8 mouse cellular contexts compared by ENCODE assay signal in genomic region chr1:153333296-153334121, GRCm38 (mm10). TPM values are rescaled to one million over a fixed set of nuclear protein-coding genes. Genes with fewer than 3 reads are reported as not detected.
A peak's percentile ranks its signal among the peaks of the same experiment; 100 is the strongest.
DNase-seq lines count a peak whose midpoint lies in the region; ATAC-seq and TF ChIP-seq lines count a peak whose summit lies in the region.

No protein-coding gene starts in this region.

- H3K4me2 ChIP-seq in liver, postnatal 0 days (ENCODE audit: low read depth, low read length): peak overlapping the region; percentile 91

- peak overlapping the region; percentile 79; the same call in 1 of the 2 replicates for H3K9ac ChIP-seq in liver, postnatal 0 days (replicated peaks)

- peak overlapping the region; percentile 93 for H3K27ac ChIP-seq in liver, postnatal 0 days (ENCODE audit: low read depth)

- TF ChIP-seq EP300 in liver, postnatal 0 days (IDR thresholded peaks at IDR 0.05; ENCODE audit: low read depth): 0 out of 2 replicates have a peak, but pooled peaks have one; percentile 25

- peaks cover 13% of the 10 kb centered on the region for H3K4me1 ChIP-seq in liver, postnatal 0 days (ENCODE audit: insufficient read depth)

- peak; percentile 85 to 92 for DNase-seq in adrenal gland, adult (ENCODE audit: inconsistent age in 2 of 2, low spot score in 1 of 2)
- no peak for DNase-seq in adrenal gland, adult 18-20 months (ENCODE audit: low spot score in 2 of 2)
- peak; percentile 87 for DNase-seq in Muller cell, postnatal 12 days (ENCODE audit: inconsistent ontology term)
- DNase-seq in heart, adult 18-20 months: peak; percentile 81 to 84
- DNase-seq in kidney, adult 18-20 months: peak; percentile 44
- peak; percentile 45 for DNase-seq in liver, postnatal 0 days
- DNase-seq in right cerebral cortex, postnatal 36 days (ENCODE audit: low spot score in 2 of 2): peak; percentile 20 to 29

- peak overlapping the region; percentile 83 for H3K4me3 ChIP-seq in liver, postnatal 0 days (ENCODE audit: low read depth, low read length)

- TF ChIP-seq CTCF in liver, postnatal 0 days (IDR thresholded peaks at IDR 0.05; ENCODE audit: low read depth): no peak

- 3% methylated on average over 22 of the region's 22 CpGs for WGBS in liver, postnatal 0 days (ENCODE audit: insufficient replicate concordance)

- H3K36me3 ChIP-seq in liver, postnatal 0 days (replicated peaks; ENCODE audit: insufficient read depth, low read length): no peaks in the 10 kb centered on the region

- H3K9me3 ChIP-seq in liver, postnatal 0 days (ENCODE audit: low read length): no peaks in the 10 kb centered on the region

- peak; percentile 38 for ATAC-seq in common myeloid progenitor, adult 5-6 weeks (replicated peaks; ENCODE audit: low read depth, poor library complexity, severe bottlenecking)
- peak; percentile 57 for ATAC-seq in liver, postnatal 0 days

- peaks cover 4% of the 10 kb centered on the region; the same call in 1 of the 2 replicates for H3K27me3 ChIP-seq in liver, postnatal 0 days (ENCODE audit: insufficient read depth, low read length)

RNA-seq across cellular contexts. Expression of gene Lamc1, which starts 0.9 kb away (rescaled TPM):
- 10 to 100 TPM; 54.5 to 66.2 TPM for total RNA-seq in adrenal gland, adult 18-20 months (2021)
- 2.1 and 3.6 TPM in 2 replicates for total RNA-seq in common myeloid progenitor, adult 5-6 weeks (2017)
- 10 to 100 TPM; 83.1 to 94.8 TPM for total RNA-seq in heart, adult 18-20 months (2021)
- 9.6 and 11.5 TPM in 2 replicates for polyA plus RNA-seq in liver, postnatal 0 days (2015; fragmentation: Nextera tagmentation; extraction: Ambion mirVana)

Comparison
In these comparisons a context has a peak if more than half of its experiments do, and no peak if none do; other contexts are left out.
1. DNase-seq: peak in adrenal gland, adult (2 of 2), Muller cell, postnatal 12 days (single experiment), heart, adult 18-20 months (2 of 2), kidney, adult 18-20 months (single experiment), liver, postnatal 0 days (single experiment) and right cerebral cortex, postnatal 36 days (2 of 2); none in adrenal gland, adult 18-20 months (0 of 2).
2. RNA of gene Lamc1, which starts 0.9 kb away (total RNA-seq): 83.1 to 94.8 TPM in heart, adult 18-20 months and 54.5 to 66.2 TPM in adrenal gland, adult 18-20 months; 2.1 to 3.6 TPM in common myeloid progenitor, adult 5-6 weeks; every median in the first group is over 10 times any median in the second.